In genomic region chr1:74344163-74344916, GRCm38 (mm10) we compare ENCODE assay signal across 25 mouse cellular contexts. TPM values are rescaled to one million over a fixed set of nuclear protein-coding genes. Genes with fewer than 3 reads are reported as not detected.
DNase-seq lines count a peak whose midpoint lies in the region; ATAC-seq and TF ChIP-seq lines count a peak whose summit lies in the region.
"Had no signal": no experiment of that assay in that cellular context is flagged by ENCODE, and none has a peak within 500 bp of the region (broad histone marks: within the 10 kb centered on the region; RNA-seq: fewer than 3 reads in every experiment).

No protein-coding gene starts in this region.

- H3K36me3 ChIP-seq in kidney, embryonic 15.5 days, result peaks cover 8% of the 10 kb centered on the region
- peaks cover 5% of the 10 kb centered on the region for H3K36me3 ChIP-seq in midbrain, postnatal 0 days (ENCODE audit: insufficient read depth, low read length)
- H3K36me3 ChIP-seq in midbrain, embryonic 16.5 days (ENCODE audit: control insufficient read depth, insufficient read depth, low read length), result no peaks in the 10 kb centered on the region
- H3K36me3 ChIP-seq: G1E had no signal

- no peaks in the 10 kb centered on the region for H3K27me3 ChIP-seq in kidney, embryonic 15.5 days
- no peaks in the 10 kb centered on the region for H3K27me3 ChIP-seq in midbrain, postnatal 0 days (ENCODE audit: insufficient read depth, low read length)
- no peaks in the 10 kb centered on the region for H3K27me3 ChIP-seq in midbrain, embryonic 16.5 days (ENCODE audit: control insufficient read depth, insufficient read depth, low read depth, low read length)
- H3K27me3 ChIP-seq: embryonic facial prominence, embryonic 15.5 days; heart, embryonic 12.5 days; hindbrain, embryonic 12.5 days had no signal

- peak; percentile 88 for DNase-seq in heart, adult 11 months
- DNase-seq in heart, postnatal 25 days (ENCODE audit: low spot score), result no peak
- DNase-seq in kidney, adult 8-10 months, result no peak
- DNase-seq in midbrain, postnatal 0 days (ENCODE audit: low spot score), result peak; percentile 14
- no peak for DNase-seq in urinary bladder, postnatal 10 days (ENCODE audit: low spot score)
- no peak for DNase-seq in thymus, postnatal 36 days
- DNase-seq: adrenal gland, adult 8-10 months; adrenal gland, postnatal 36 days; cerebellum, adult 11 months; cerebellum, adult 8-10 months; cerebellum, postnatal 14 days; embryo, embryonic 11 days; gastrocnemius, postnatal 10 days; heart, postnatal 36 days had no signal

- ATAC-seq in kidney, embryonic 15.5 days (replicated peaks; ENCODE audit: low FRiP score), result no peak
- no peak for ATAC-seq in midbrain, postnatal 0 days (ENCODE audit: low FRiP score)
- no peak for ATAC-seq in midbrain, embryonic 16.5 days
- ATAC-seq: forebrain, embryonic 14.5 days; hindbrain, embryonic 16.5 days had no signal

- peaks cover 36% of the 10 kb centered on the region for H3K4me1 ChIP-seq in kidney, embryonic 15.5 days
- no peaks in the 10 kb centered on the region for H3K4me1 ChIP-seq in midbrain, postnatal 0 days (ENCODE audit: insufficient read depth, low read length)
- H3K4me1 ChIP-seq in midbrain, embryonic 16.5 days (ENCODE audit: control insufficient read depth, insufficient read depth, low read length), result no peaks in the 10 kb centered on the region
- H3K4me1 ChIP-seq: embryonic facial prominence, embryonic 15.5 days had no signal

- intact Hi-C loops in heart, postnatal 25 days (cut with DNase I), result loop anchor here (5.0 kb wide), 1 partner anchor 202 kb away; no protein-coding TSS in a partner anchor

- WGBS in kidney, embryonic 15.5 days, result 79% methylated on average over 11 of the region's 11 CpGs
- WGBS in midbrain, postnatal 0 days, result 67% methylated on average over 11 of the region's 11 CpGs
- WGBS in midbrain, embryonic 16.5 days, result 74% methylated on average over 11 of the region's 11 CpGs

- H3K4me3 ChIP-seq in kidney, embryonic 15.5 days (replicated peaks), result no peak overlapping the region
- no peak overlapping the region for H3K4me3 ChIP-seq in midbrain, postnatal 0 days (ENCODE audit: low read depth, low read length)
- no peak overlapping the region for H3K4me3 ChIP-seq in midbrain, embryonic 16.5 days (ENCODE audit: low read depth, low read length)
- H3K4me3 ChIP-seq: embryonic facial prominence, embryonic 15.5 days; erythroblast, embryonic 14.5 days; forebrain, embryonic 10.5 days; heart, embryonic 12.5 days; hindbrain, embryonic 12.5 days had no signal

- H3K4me2 ChIP-seq in kidney, embryonic 15.5 days, result no peak overlapping the region
- H3K4me2 ChIP-seq in midbrain, postnatal 0 days (ENCODE audit: low read depth, low read length, poor library complexity, severe bottlenecking), result no peak overlapping the region
- no peak overlapping the region for H3K4me2 ChIP-seq in midbrain, embryonic 16.5 days (ENCODE audit: low read length)
- H3K4me2 ChIP-seq: embryonic facial prominence, embryonic 15.5 days; heart, embryonic 12.5 days; hindbrain, embryonic 12.5 days had no signal

- no peaks in the 10 kb centered on the region for H3K9me3 ChIP-seq in kidney, embryonic 15.5 days (replicated peaks)
- no peaks in the 10 kb centered on the region for H3K9me3 ChIP-seq in midbrain, postnatal 0 days (ENCODE audit: low read length)
- no peaks in the 10 kb centered on the region for H3K9me3 ChIP-seq in midbrain, embryonic 16.5 days (replicated peaks; ENCODE audit: control insufficient read depth, low read length, poor library complexity, severe bottlenecking)
- H3K9me3 ChIP-seq: embryonic facial prominence, embryonic 15.5 days; G1E; heart, embryonic 12.5 days; hindbrain, embryonic 12.5 days had no signal

- no peak overlapping the region for H3K9ac ChIP-seq in kidney, embryonic 15.5 days
- H3K9ac ChIP-seq in midbrain, postnatal 0 days (replicated peaks; ENCODE audit: low read length, poor library complexity, severe bottlenecking), result no peak overlapping the region
- no peak overlapping the region for H3K9ac ChIP-seq in midbrain, embryonic 16.5 days (ENCODE audit: low read depth, low read length)
- H3K9ac ChIP-seq: embryonic facial prominence, embryonic 15.5 days; heart, embryonic 12.5 days; hindbrain, embryonic 12.5 days had no signal

- no peak for TF ChIP-seq CTCF in midbrain, postnatal 0 days (IDR thresholded peaks at IDR 0.05)

- peak overlapping the region; percentile 90 for H3K27ac ChIP-seq in kidney, embryonic 15.5 days
- no peak overlapping the region for H3K27ac ChIP-seq in midbrain, postnatal 0 days (ENCODE audit: low read depth, low read length)
- no peak overlapping the region for H3K27ac ChIP-seq in midbrain, embryonic 16.5 days (ENCODE audit: low read length)
- H3K27ac ChIP-seq: embryonic facial prominence, embryonic 15.5 days; forebrain, embryonic 10.5 days; hindbrain, embryonic 12.5 days had no signal

RNA-seq across cellular contexts. Expression of gene Catip, which starts 17.6 kb away (rescaled TPM):
- total RNA-seq in heart, postnatal 25 days (2021), result under 1 TPM; 0.18 to 0.28 TPM
- polyA plus RNA-seq in kidney, embryonic 15.5 days (2015; fragmentation: Nextera tagmentation; extraction: Ambion mirVana), result 0.67 and 0.82 TPM in 2 replicates
- 2.7 and 4.0 TPM in 2 replicates for total RNA-seq in midbrain, postnatal 0 days (2014; rRNA removed)
- 1.6 and 2.4 TPM in 2 replicates for polyA plus RNA-seq in midbrain, postnatal 0 days (2015; fragmentation: Nextera tagmentation; extraction: Ambion mirVana)
- 2.0 and 2.5 TPM in 2 replicates for polyA plus RNA-seq in midbrain, embryonic 16.5 days (2015; fragmentation: Nextera tagmentation; extraction: Ambion mirVana)
- total RNA-seq: common myeloid progenitor, adult 5-6 weeks had no signal
- polyA plus RNA-seq: erythroblast, embryonic 14.5 days; G1E had no signal

RNA-seq across cellular contexts. Expression of gene Slc11a1, which starts 30.7 kb away (rescaled TPM):
- 1 to 10 TPM; 2.5 to 3.2 TPM for total RNA-seq in heart, postnatal 25 days (2021)
- 3.8 and 5.9 TPM in 2 replicates for polyA plus RNA-seq in kidney, embryonic 15.5 days (2015; fragmentation: Nextera tagmentation; extraction: Ambion mirVana)
- total RNA-seq in midbrain, postnatal 0 days (2014; rRNA removed), result 7.8 and 12.6 TPM in 2 replicates
- polyA plus RNA-seq in midbrain, postnatal 0 days (2015; fragmentation: Nextera tagmentation; extraction: Ambion mirVana), result 1.3 and 1.7 TPM in 2 replicates
- 1.2 and 2.4 TPM in 2 replicates for polyA plus RNA-seq in midbrain, embryonic 16.5 days (2015; fragmentation: Nextera tagmentation; extraction: Ambion mirVana)
- polyA plus RNA-seq: G1E had no signal

RNA-seq across cellular contexts. Expression of gene Tmbim1, which starts 38.9 kb away (rescaled TPM):
- 10 to 100 TPM; 38.4 to 41.5 TPM for total RNA-seq in heart, postnatal 25 days (2021)
- polyA plus RNA-seq in kidney, embryonic 15.5 days (2015; fragmentation: Nextera tagmentation; extraction: Ambion mirVana), result 25.6 and 31.2 TPM in 2 replicates
- 9.8 and 20.7 TPM in 2 replicates for total RNA-seq in midbrain, postnatal 0 days (2014; rRNA removed)
- 9.8 and 10.5 TPM in 2 replicates for polyA plus RNA-seq in midbrain, postnatal 0 days (2015; fragmentation: Nextera tagmentation; extraction: Ambion mirVana)
- 6.2 and 8.4 TPM in 2 replicates for polyA plus RNA-seq in midbrain, embryonic 16.5 days (2015; fragmentation: Nextera tagmentation; extraction: Ambion mirVana)

RNA-seq across cellular contexts. Expression of gene Ctdsp1, which starts 47.0 kb away (rescaled TPM):
- total RNA-seq in heart, postnatal 25 days (2021), result 100 to 1,000 TPM; 123 to 139 TPM
- polyA plus RNA-seq in kidney, embryonic 15.5 days (2015; fragmentation: Nextera tagmentation; extraction: Ambion mirVana), result 81.1 and 82.0 TPM in 2 replicates
- 23.9 and 29.3 TPM in 2 replicates for total RNA-seq in midbrain, postnatal 0 days (2014; rRNA removed)
- 11.7 and 12.1 TPM in 2 replicates for polyA plus RNA-seq in midbrain, postnatal 0 days (2015; fragmentation: Nextera tagmentation; extraction: Ambion mirVana)
- 12.5 and 13.7 TPM in 2 replicates for polyA plus RNA-seq in midbrain, embryonic 16.5 days (2015; fragmentation: Nextera tagmentation; extraction: Ambion mirVana)

RNA-seq across cellular contexts. Expression of gene Pnkd, which starts 59.6 kb away (rescaled TPM):
- 100 to 1,000 TPM; 160 to 161 TPM for total RNA-seq in heart, postnatal 25 days (2021)
- 138 and 139 TPM in 2 replicates for polyA plus RNA-seq in kidney, embryonic 15.5 days (2015; fragmentation: Nextera tagmentation; extraction: Ambion mirVana)
- total RNA-seq in midbrain, postnatal 0 days (2014; rRNA removed), result 101 and 116 TPM in 2 replicates
- 135 and 140 TPM in 2 replicates for polyA plus RNA-seq in midbrain, postnatal 0 days (2015; fragmentation: Nextera tagmentation; extraction: Ambion mirVana)
- 117 and 125 TPM in 2 replicates for polyA plus RNA-seq in midbrain, embryonic 16.5 days (2015; fragmentation: Nextera tagmentation; extraction: Ambion mirVana)

Comparison
In these comparisons a context has a peak if more than half of its experiments do, and no peak if none do; other contexts are left out.
1. DNase-seq: peak in heart, adult 11 months (single experiment) and midbrain, postnatal 0 days (single experiment); none in heart, postnatal 25 days (single experiment), kidney, adult 8-10 months (0 of 2), urinary bladder, postnatal 10 days (single experiment) and thymus, postnatal 36 days (0 of 2).